Mouse (Mus musculus) hindlimb bud, embryonic 11.5 days (tissue): ENCODE results near the gene Lhx9.
"Not testable (repeated sequence)": the region's sequence is repeated elsewhere in the genome, so short reads cannot be mapped to it uniquely, and the experiment has no call there.

Source experiments
- DNase-seq: peaks from one replicate; pipeline ENCODE4 v3.0.0-alpha.2; 2012; ENCODE audit warnings: low read depth, low spot score; ENCODE audit errors: extremely low spot score

The Lhx9 gene

DNA sequence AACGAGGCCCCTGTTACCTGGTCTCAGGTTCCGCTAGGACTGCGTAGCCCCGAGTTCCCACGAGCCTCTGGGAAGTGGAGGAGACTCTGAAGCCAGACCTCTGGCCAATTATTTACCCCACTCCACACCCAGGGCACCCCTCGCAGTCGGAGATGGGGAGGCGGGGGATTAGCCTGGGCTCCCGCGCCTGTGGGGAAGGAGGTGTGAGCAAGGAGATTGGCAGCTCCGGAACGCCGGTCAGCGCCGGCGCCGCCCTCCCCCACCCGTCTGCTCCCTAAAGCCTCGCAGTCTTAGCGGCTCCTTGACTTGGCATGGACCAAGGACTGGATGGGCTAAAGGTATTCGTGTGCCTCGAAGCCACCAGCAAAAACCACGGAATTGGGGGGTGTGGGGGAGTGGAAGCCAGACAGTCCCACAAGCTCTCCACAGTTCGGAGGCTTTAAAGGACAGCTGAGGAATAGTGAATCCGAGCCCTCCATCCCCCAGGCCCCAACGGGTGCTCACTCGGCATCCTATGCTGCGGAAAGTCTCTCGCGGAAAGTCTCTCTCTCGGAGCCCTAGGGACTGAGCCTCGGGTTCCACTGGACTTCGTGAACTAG, at the start of gene Lhx9:
Gene Lhx9 (minus strand): TSS at position 67 of the 599 bp plus-strand sequence.
- DNase-seq, result no peak

DNA sequence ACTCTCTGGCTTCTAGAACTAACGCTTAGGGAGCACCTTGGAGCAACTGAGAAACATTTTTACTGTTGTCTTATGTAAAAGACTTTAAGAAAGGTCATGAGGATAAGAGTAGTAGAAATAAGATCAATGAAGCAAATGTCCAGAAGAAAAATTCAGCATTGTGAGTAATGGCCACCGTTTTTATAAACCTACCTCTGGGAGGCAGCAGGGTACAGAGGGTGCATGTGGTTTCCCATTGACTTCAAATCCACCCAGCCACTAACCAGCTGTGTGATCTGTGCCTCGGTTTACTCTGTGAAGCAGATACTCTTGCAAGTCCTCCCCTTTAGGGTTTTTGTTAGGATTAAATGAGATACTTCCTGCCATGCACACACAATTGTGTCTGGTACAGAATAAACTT, 47.7 kb upstream of the Lhx9 start:
- DNase-seq, result no peak

DNA sequence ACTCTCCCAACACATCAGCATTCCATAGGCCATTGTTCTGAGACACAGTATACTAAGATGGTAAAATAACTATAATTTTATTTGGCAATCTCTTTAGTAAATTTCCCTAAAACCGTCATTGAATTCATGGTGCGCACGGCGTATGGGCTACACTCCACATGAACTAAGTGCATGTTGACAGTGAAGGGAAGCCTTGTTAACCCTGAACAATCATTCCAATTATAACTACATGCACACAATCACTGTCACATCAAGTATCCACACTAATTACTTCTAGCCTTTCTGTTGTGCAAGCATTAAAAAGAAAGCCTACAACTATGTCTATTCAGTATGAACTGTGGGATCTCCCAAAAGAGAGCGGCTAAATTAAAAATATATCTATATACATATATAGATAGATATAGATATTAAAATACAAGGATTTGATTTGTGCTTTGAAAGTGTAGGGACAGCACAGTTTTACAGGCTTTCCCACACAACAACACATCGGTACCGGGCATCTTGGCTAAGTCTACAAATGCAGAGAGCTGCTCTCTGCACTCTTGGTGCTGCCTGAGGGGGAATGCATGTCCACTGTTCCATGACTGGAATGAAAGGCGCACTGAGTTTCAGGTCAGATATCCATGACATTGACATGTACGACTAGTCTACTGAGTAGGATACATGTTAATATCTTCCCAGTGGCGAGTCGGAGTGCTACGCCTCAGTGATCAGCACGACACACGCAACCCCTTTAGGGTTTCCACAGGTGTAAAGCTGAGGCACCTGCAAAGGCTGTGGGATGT, 29.3 kb upstream of the Lhx9 start:
- no peak for DNase-seq

- DNase-seq, result no peak
Measured at GRCm38 (mm10) chr1:138876371-138877045, 28.1 kb upstream of the Lhx9 start.

DNA sequence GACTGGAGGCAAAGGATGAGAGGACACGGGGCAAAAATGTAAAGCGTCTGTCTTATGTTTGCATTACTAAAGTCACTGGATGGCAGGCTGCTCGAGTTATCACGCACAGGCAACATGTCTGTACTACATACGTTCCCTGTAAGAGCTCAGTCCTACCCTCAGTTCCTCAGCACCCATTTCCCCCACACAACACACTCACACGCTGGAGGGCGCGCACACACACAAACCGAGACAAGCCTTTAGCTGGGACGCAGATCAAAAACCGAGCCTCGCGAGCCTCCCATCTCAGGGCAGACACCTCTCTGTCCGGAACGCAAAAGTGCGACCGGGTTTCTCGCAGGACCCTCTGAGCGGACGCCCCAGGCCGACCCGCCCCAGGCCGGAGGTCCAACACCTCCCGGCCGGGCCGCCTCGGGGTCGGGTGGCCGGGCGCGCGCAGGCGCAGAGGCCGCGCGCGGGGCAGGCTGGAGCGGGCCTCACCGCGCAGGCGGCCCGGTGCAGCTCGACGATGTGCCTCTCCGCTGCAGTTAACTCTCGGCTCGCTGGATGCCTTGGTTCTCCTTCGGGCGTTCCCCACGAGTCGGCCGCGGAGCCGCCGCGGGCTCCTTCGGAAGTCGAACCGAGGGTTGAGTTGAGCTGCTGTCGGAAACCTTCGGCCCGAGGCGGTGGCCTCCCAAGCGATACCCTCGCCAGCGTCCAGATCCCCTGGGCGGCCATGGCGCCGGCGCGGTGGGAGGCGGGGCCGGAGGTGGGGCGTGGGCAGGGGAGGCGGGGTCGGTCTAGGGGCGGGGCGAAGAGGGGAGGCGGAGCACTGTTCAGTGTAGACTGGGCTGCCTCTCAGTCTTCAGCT, 7.9 kb upstream of the Lhx9 start, which contains the start of gene 2310009B15Rik:
Gene 2310009B15Rik (minus strand): TSS at position 752 of the 850 bp plus-strand sequence.
- DNase-seq, result not testable (repeated sequence)

GRCm38 (mm10) chr1:138850823-138851222, 2.4 kb upstream of the Lhx9 start:
- DNase-seq, result no peak

DNA sequence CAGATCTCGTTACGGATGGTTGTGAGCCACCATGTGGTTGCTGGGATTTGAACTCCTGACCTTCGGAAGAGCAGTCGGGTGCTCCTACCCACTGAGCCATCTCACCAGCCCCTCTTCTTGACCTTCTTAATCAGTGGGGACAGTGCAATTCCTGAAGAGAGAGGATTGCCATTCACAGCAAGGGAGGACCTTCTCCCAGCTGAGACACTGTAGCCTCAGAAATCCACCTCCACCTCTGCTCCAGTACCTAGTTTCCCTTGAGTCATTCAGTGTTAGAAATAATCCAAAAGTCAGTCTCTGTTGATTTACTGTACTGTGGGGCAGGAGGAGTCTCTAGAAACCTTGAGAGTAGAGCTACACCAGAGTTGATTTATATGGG, 1.8 kb upstream of the Lhx9 start:
- DNase-seq, result no peak

- DNase-seq, result no peak
Measured at GRCm38 (mm10) chr1:138849531-138850160, 1.3 kb upstream of the Lhx9 start.

DNA sequence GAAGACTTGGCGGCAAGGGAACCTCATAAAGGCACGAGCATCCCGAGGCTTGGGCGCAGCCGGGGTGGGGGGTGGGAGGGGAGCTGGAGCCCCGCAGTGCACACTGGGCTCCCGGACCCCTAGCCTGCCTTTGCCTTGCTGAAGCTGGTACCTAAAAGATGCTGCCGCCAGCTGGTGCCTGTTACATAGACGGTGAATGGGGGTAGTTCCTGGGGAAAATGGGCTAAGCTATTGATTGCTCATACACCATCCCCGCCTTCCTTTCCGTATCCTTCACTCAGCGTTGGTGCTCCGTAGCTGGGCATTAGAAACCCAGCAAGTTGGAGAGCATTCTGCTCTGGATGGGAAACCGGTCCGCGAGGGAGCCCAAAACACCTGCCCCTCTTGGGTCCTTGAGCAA, 351 bp downstream of the Lhx9 start:
- DNase-seq, result no peak

DNA sequence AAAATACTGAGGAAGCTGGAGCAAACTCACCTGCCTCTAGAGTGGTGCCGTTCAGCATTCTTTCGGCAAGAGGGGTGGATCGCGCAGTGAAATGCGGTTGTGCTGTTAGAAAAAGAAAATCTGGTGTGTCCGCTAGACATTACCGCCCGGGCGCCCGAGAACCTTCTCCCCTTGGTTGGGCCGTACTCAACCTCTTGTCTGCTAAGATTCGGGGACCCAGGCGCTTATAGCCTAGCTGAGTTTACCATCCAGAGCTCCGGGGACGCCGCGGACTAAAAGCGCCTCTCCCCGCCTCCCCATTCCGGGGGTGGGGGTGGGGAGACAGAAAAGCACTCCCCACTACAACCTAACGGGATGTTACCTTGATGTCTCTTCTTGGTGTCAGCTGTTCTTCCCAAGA, 1.2 kb downstream of the Lhx9 start:
- DNase-seq, result no peak

- no peak for DNase-seq
Measured at GRCm38 (mm10) chr1:138846581-138846980, 1.8 kb downstream of the Lhx9 start.

DNA sequence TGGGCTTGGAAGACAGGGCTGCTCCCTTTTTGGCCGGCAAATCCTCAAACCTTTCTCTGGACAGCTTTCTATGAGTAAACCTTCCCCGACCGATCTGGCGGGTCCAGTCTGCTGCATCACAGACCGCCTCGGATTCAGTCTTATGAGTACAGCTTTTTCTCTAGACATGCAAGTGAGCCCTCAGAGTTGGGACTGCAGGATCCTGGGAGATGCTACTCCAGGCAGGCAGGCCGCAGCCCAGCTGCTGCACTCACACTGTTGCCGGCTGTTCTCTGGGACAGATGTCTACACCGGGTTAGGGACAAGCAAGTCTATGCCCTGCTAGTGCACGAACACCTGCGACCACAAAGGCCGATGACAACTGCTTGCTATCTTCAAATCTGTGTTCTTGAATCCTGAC, 2.2 kb downstream of the Lhx9 start:
- no peak for DNase-seq

DNA sequence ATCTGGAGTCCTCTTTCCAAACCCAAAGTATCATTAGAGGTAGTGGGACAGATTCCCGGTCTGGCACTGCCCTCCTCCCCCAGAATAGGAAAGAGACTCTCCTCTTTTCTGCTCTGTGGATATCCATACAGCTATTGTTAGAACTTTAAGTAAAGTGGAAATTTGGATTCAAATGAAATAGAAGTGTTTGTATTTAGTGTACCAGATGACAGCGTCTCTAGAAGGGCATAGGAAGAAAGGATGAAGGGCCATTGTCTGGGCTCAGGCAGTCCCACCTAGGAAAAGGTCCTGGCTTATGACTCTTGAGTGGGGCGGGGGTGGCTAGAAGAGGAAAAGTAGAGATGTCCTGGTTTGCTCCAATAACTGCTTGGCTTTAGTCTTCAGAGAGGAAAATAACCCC, 2.9 kb downstream of the Lhx9 start:
- DNase-seq, result no peak

GRCm38 (mm10) chr1:138844166-138844565, 4.2 kb downstream of the Lhx9 start:
- no peak for DNase-seq

GRCm38 (mm10) chr1:138843361-138844091, 4.9 kb downstream of the Lhx9 start:
- no peak for DNase-seq

DNA sequence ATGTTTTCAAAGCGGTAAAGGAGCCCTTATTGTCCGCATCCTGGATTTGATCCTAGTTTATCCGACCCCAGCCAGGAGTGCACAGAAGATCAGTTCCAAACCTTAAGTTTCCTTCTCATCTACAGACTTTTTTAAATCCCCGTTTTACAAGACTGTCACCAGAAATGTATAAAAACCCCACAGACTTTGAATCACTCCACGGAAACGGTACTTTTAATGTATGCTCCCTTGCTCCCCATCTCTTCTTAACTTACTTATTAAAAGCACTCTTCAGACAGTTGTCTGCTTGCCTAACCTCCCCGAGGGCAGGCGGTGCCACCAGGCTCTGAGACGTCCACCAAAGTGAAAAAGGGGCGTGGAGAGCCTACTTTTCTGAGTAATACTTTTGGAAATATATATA, 5.6 kb downstream of the Lhx9 start:
- no peak for DNase-seq

- DNase-seq, result no peak
Measured at GRCm38 (mm10) chr1:138842315-138842714, 6.1 kb downstream of the Lhx9 start.

DNA sequence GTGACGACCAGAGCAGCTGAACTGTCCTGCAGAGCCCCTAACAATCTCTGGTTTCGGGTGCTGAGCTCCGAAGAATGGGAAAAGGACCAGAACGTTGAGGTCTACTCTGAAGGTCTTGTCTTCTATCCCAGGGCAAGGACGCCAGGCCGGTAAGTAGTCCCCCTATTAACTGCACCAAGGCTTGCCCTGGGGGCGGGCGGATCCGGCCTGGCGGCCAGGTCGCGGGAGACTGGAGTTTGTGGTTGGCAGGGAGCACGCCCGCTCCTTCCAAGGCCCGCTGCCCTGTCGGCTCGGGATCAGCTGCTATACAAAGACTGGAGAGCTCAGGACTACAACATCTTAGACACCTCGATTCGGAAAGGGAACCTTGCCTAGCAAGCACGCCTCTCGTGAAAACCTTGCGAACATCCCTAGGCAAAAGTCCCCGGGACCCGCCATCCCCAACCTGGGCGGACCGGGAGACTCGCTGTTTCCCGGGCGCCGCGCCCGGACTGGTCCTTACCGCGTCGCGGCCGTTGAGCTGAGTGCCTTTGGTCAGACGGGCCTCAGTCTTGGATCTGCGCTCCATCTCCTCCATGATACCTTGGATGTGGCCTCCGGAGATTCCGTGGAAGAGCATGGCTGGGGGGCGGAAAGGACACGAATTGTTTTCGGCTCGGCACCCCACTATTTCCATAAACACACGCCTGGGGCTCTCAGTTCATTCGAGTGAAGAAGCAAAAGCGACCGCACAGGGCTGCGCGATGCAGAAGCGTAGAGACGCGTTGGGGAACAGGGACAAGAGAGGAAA, 6.9 kb downstream of the Lhx9 start:
- no peak for DNase-seq
